Mouse (Mus musculus): ENCODE data around the gene Ubqln2.

Gene Ubqln2

DNA sequence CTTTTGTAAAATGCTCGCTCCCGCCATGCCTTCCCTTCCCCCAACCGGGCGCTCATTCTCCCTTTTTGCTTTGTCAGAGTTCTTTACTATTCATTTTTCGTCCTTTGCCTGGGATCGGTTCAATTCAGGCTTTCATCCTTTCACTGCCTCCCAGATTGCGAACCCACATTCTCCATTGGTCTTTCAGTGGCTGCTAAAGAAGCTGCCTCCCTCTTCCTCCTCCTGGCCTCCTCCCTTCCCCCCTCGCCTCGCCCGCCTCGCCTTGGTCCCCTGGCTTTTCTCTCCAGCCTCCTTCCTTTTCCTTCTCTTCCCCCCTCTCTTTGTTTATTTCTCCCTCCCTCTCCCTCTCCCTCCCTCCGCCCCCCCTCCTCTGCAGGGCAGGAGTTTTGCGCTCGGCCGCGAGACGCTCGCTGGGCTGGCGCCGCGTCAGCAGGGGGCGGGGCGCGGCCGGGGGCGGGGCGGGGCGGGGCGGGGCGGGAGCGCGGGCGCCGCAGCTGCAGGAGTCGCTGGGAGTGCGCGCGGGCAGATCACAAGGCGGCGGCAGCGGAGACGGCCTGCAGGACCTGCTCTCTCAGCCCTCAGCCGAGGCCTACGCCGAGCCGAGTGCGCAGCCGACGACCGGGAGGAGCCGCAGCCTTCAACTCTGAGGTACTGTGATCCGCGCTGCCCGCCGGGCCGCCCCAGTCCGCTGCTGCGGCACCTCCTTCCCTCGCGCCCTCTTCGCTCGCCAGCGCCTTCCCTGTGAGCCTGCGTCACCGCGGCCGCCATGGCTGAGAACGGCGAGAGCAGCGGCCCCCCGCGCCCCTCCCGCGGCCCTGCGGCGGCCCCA, at the start of gene Ubqln2:
Gene Ubqln2 (plus strand): TSS at position 540 of the 829 bp plus-strand sequence.
- peak; percentile 50 to 67 for DNase-seq (ENCODE audit: low spot score in 2 of 2)

DNA sequence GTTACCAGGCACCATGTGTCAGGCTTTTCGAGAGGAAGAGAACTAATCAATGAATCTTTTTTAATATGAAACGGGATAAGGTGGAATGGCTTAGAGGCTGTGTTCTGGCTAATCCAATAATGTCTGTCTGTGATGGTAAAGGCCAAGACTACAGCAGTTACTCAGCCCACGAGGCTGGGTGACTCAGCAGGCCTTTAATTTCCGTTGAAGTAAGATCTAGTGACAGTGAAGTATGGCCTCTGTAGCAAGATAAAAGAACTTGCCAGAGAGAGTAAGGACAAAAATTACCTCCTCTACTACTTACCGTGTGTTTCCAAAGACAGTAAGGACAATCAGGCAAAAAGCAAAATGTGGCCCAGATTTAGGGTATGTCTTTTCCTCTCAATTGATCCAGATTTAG, 46.1 kb upstream of the Ubqln2 start:
- no peak for DNase-seq (ENCODE audit: low spot score in 2 of 2)

DNA sequence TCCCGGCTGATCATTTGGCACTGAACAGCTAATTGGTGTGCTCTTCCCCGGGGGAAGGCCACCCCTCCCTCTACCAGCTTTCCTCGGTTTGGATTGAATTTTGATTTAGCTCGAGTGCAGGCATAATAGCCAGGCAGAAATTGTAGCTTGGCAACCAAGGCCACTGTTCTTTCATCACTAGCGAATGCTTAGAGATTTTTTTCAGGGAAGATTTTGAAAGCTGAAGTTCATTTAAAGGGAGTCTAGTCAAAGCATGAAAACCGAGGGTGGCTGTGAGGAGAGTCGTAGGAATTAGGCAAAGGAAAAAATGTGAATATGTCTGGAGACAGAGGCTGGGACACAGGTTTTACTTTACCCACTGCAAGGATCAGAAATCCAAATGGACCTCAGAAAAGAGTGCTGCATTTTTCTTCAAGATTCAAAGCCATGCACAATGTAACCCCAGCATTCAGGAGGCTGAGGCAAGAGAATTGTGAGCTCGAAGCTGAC, 21.2 kb upstream of the Ubqln2 start:
- no peak for DNase-seq (ENCODE audit: low spot score in 2 of 2)

DNA sequence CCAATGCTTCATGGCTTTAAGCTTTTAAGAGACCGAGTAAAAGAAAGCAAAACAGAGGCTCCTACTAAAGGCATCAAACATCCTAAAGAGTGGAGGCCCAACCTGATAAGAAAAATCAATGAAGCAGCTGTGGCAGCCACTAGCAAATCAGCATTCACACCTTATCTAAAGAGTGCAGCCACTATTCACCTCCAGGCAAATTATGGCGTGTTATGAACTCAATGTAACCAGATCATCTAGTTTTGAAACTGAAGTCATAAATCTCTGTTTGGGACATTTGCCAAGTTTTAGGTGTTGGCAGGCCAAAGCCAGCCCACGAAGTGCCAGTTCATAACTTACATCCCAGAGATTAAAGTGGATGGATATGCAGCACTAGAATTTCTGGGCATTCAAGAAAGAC, 5.7 kb upstream of the Ubqln2 start:
- no peak for DNase-seq (ENCODE audit: low spot score in 2 of 2)

DNA sequence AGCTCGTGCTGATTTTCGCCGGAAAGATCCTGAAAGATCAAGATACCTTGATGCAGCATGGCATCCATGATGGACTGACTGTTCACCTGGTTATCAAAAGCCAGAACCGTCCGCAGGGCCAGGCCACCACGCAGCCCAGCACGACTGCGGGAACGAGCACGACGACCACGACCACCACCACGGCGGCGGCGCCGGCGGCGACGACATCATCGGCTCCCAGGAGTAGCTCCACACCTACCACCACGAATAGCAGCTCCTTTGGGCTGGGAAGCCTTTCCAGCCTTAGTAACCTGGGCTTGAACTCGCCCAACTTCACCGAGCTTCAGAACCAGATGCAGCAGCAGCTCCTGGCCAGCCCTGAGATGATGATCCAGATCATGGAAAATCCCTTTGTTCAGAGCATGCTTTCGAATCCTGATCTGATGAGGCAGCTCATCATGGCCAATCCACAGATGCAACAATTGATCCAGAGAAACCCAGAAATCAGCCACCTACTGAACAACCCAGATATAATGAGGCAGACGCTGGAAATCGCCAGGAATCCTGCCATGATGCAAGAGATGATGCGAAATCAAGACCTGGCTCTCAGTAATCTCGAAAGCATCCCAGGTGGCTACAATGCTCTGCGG, 752 bp downstream of the Ubqln2 start:
- DNase-seq (ENCODE audit: low spot score in 2 of 2): no peak

DNA sequence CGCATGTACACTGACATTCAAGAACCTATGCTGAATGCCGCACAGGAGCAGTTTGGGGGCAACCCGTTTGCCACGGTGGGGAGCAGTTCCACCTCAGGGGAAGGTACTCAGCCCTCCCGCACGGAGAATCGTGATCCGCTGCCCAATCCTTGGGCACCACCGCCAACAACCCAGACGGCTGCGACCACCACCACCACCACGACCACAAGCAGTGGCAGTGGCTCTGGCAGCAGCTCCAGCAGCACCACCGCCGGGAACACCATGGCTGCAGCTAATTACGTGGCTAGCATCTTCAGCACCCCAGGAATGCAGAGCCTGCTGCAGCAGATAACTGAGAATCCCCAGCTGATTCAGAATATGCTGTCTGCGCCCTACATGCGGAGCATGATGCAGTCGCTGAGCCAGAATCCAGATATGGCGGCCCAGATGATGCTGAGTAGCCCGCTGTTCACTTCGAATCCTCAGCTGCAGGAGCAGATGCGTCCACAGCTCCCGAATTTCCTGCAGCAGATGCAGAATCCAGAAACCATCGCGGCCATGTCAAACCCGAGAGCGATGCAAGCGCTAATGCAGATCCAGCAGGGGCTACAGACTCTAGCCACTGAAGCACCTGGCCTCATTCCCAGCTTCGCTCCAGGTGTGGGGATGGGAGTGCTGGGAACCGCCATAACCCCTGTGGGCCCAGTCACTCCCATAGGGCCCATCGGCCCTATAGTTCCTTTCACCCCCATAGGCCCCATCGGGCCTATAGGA, 1.4 kb downstream of the Ubqln2 start:
- DNase-seq (ENCODE audit: low spot score in 2 of 2): no peak

DNA sequence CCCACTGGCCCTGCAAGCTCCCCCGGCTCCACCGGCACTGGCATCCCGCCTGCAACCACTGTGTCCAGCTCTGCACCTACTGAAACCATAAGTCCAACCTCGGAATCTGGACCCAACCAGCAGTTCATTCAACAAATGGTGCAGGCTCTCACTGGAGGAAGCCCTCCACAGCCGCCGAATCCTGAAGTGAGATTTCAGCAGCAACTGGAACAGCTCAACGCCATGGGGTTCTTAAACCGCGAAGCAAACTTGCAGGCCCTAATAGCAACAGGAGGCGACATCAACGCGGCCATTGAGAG, 2.0 kb downstream of the Ubqln2 start:
- DNase-seq (ENCODE audit: low spot score in 2 of 2): no peak

DNA sequence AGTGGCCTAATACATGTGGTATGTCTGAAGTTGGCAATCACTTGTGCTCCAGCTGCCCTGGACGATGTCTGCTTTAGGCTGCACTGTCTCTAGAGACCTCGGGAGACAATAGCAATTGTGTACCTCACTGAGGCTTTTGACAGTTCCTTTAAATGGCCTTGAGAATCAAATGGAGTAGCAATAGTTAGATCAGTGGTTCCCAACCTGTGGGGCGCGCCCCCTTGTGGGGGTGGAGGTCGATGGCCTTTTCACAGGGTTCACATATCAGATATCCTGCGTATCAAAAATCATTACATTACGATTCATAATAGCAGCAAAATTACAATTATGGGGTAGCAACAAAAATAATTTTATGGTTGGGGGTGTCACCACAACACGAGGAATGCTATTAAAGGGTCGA, 7.9 kb downstream of the Ubqln2 start:
- DNase-seq (ENCODE audit: low spot score in 2 of 2): peak in 1 of 2 experiments; percentile 29

DNA sequence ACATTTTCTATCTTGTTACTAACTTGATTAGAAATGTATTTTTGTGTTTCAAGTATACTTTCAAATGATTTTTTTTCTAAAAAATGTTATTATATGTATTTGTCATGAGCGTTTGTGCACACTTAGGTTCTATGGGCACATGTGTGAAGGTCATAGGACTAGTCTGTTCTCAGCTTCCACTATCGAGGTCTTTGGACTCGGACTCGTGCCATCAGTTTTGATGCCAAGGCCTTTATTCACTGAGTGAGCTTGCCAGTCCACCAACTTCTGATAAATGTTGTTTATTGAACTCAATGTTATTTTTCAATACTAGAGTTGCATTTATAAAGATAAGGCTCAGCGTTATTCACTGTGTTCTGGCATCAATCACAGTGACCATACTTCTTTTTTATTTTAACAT, 17.5 kb downstream of the Ubqln2 start:
- DNase-seq (ENCODE audit: low spot score in 2 of 2): no peak

DNA sequence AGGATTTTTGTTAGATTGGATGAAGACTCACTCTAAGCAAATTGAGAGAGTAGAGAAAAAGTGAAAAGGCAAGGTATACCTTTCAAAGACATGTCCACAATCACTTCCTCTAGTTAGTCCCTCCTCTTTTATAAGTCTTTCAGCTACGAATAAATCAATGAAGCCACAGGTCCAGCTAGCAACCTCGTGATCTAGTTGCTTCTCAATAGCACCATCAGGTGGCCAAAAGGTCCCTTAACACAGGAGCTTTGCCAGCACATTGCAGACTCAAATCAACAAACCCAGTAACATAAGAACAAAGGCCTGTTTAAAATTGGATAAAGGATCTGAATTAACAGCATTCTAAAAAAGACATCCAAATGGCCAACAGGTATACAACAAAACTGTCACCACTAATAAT, 30.4 kb downstream of the Ubqln2 start:
- DNase-seq (ENCODE audit: low spot score in 2 of 2): no peak
